Mouse (Mus musculus): Measurements from ENCODE around the gene Olfr1410. TPM values are rescaled to one million over a fixed set of nuclear protein-coding genes. Genes with fewer than 3 reads are reported as not detected.

The Olfr1410 gene
- polyA plus RNA-seq, 1 experiment from 2014 or later, result not detected

- Histone ChIP-seq H3K4me1 (ENCODE audit: control insufficient read depth, insufficient read depth, low read length) (no peaks in the 10 kb centered on the region), H3K9ac (ENCODE audit: low read length) (no peak overlapping the region), H3K9me3 (replicated peaks; ENCODE audit: control insufficient read depth, low read length) (no peaks in the 10 kb centered on the region), H3K4me2 (ENCODE audit: low read depth, low read length) (no peak overlapping the region), H3K27ac (ENCODE audit: low read length) (no peak overlapping the region), H3K4me3 (ENCODE audit: low read length) (no peak overlapping the region), H3K36me3 (ENCODE audit: control insufficient read depth, insufficient read depth) (no peaks in the 10 kb centered on the region), H3K27me3 (ENCODE audit: control insufficient read depth, insufficient read depth, low read length) (peaks cover 5% of the 10 kb centered on the region)
- WGBS, result 71% methylated on average over 11 of the region's 11 CpGs
- ATAC-seq (replicated peaks; ENCODE audit: extremely low read depth, insufficient read depth, low FRiP score), result no peak
Measured at GRCm38 (mm10) chr1:92657025-92657820, 51.6 kb downstream of the Olfr1410 start.

- ATAC-seq (replicated peaks; ENCODE audit: extremely low read depth, insufficient read depth, low FRiP score), result no peak
- Histone ChIP-seq H3K4me2 (ENCODE audit: low read depth, low read length) (no peak overlapping the region), H3K9me3 (replicated peaks; ENCODE audit: control insufficient read depth, low read length) (no peaks in the 10 kb centered on the region), H3K4me1 (ENCODE audit: control insufficient read depth, insufficient read depth, low read length) (no peaks in the 10 kb centered on the region), H3K9ac (ENCODE audit: low read length) (no peak overlapping the region), H3K4me3 (ENCODE audit: low read length) (no peak overlapping the region), H3K36me3 (ENCODE audit: control insufficient read depth, insufficient read depth) (no peaks in the 10 kb centered on the region), H3K27ac (ENCODE audit: low read length) (no peak overlapping the region), H3K27me3 (ENCODE audit: control insufficient read depth, insufficient read depth, low read length) (peaks cover 5% of the 10 kb centered on the region)
- 32% methylated on average over 5 of the region's 5 CpGs for WGBS
Measured at GRCm38 (mm10) chr1:92659392-92659791, 53.8 kb downstream of the Olfr1410 start.

Other genes with a start within 250 kb of the Olfr1410 start
- gene Ndufa10, start 131.9 kb upstream of the Olfr1410 start, polyA plus RNA-seq (2015; fragmentation: Nextera tagmentation; extraction: Ambion mirVana), result 654 and 684 TPM in 2 replicates
- not detected in 2 replicates for gene Olfr1416, start 120.7 kb upstream of the Olfr1410 start, polyA plus RNA-seq (2015; fragmentation: Nextera tagmentation; extraction: Ambion mirVana)
- not detected in 2 replicates for gene Olfr1415, start 109.7 kb upstream of the Olfr1410 start, polyA plus RNA-seq (2015; fragmentation: Nextera tagmentation; extraction: Ambion mirVana)
- not detected in 2 replicates for gene Olfr1414, start 87.1 kb upstream of the Olfr1410 start, polyA plus RNA-seq (2015; fragmentation: Nextera tagmentation; extraction: Ambion mirVana)
- not detected in 2 replicates for gene Olfr1413, start 34.5 kb upstream of the Olfr1410 start, polyA plus RNA-seq (2015; fragmentation: Nextera tagmentation; extraction: Ambion mirVana)
- not detected in 2 replicates for gene Olfr1412, start 20.0 kb upstream of the Olfr1410 start, polyA plus RNA-seq (2015; fragmentation: Nextera tagmentation; extraction: Ambion mirVana)
- not detected in 2 replicates for gene Olfr1411, start 11.4 kb upstream of the Olfr1410 start, polyA plus RNA-seq (2015; fragmentation: Nextera tagmentation; extraction: Ambion mirVana)
- gene Olfr12, start 12.0 kb downstream of the Olfr1410 start, polyA plus RNA-seq (2015; fragmentation: Nextera tagmentation; extraction: Ambion mirVana), result not detected in 2 replicates
- 342 and 383 TPM in 2 replicates for gene Cops9, start 36.2 kb downstream of the Olfr1410 start, polyA plus RNA-seq (2015; fragmentation: Nextera tagmentation; extraction: Ambion mirVana)
- gene Otos, start 43.1 kb downstream of the Olfr1410 start, polyA plus RNA-seq (2015; fragmentation: Nextera tagmentation; extraction: Ambion mirVana), result 0.24 and 0.47 TPM in 2 replicates
- 68.0 and 70.4 TPM in 2 replicates for gene Gpc1, start 225.9 kb downstream of the Olfr1410 start, polyA plus RNA-seq (2015; fragmentation: Nextera tagmentation; extraction: Ambion mirVana)

Data from heart, embryonic 16.5 days (tissue).